Mouse (Mus musculus): ENCODE measurements around the gene Stoml3.

The Stoml3 gene

GRCm38 (mm10) chr3:53488353-53488752 lies at the start of gene Stoml3:
TSS of gene Stoml3 (plus strand) at chr3:53488653.
- DNase-seq: no peak

- DNase-seq: no peak
Observed at GRCm38 (mm10) chr3:53445540-53445939, 42.9 kb upstream of the Stoml3 start.

- DNase-seq: no peak
Observed at GRCm38 (mm10) chr3:53446801-53447200, 41.7 kb upstream of the Stoml3 start.

- peak in 1 of 2 experiments; percentile 59 for DNase-seq
Observed at GRCm38 (mm10) chr3:53448208-53448607, 40.2 kb upstream of the Stoml3 start.

- no peak for DNase-seq
Observed at GRCm38 (mm10) chr3:53450666-53451065, 37.8 kb upstream of the Stoml3 start.

- DNase-seq: no peak
Observed at GRCm38 (mm10) chr3:53452351-53452750, 36.1 kb upstream of the Stoml3 start.

GRCm38 (mm10) chr3:53453346-53453745 lies 35.1 kb upstream of the Stoml3 start:
- no peak for DNase-seq

- DNase-seq: no peak
Observed at GRCm38 (mm10) chr3:53454005-53454404, 34.4 kb upstream of the Stoml3 start.

- no peak for DNase-seq
Observed at GRCm38 (mm10) chr3:53454561-53454960, 33.9 kb upstream of the Stoml3 start.

GRCm38 (mm10) chr3:53454984-53455383 lies 33.5 kb upstream of the Stoml3 start:
- no peak for DNase-seq

GRCm38 (mm10) chr3:53457750-53458149 lies 30.7 kb upstream of the Stoml3 start:
- no peak for DNase-seq

- no peak for DNase-seq
Observed at GRCm38 (mm10) chr3:53460106-53460505, 28.3 kb upstream of the Stoml3 start.

- no peak for DNase-seq
Observed at GRCm38 (mm10) chr3:53462701-53463045, 25.8 kb upstream of the Stoml3 start.

GRCm38 (mm10) chr3:53463046-53463764 lies 25.2 kb upstream of the Stoml3 start, which contains the start of the genes Nhlrc3 and Proser1:
TSS of gene Nhlrc3 (minus strand) at chr3:53463332.
TSS of gene Proser1 (plus strand) at chr3:53463666.
- DNase-seq: peak; percentile 97 to 98

- no peak for DNase-seq
Observed at GRCm38 (mm10) chr3:53463765-53464114, 24.7 kb upstream of the Stoml3 start.

GRCm38 (mm10) chr3:53464146-53464698 lies 24.2 kb upstream of the Stoml3 start:
- no peak for DNase-seq

- no peak for DNase-seq
Observed at GRCm38 (mm10) chr3:53465330-53465729, 23.1 kb upstream of the Stoml3 start.

GRCm38 (mm10) chr3:53466481-53466880 lies 22.0 kb upstream of the Stoml3 start:
- DNase-seq: no peak

GRCm38 (mm10) chr3:53467356-53467755 lies 21.1 kb upstream of the Stoml3 start:
- no peak for DNase-seq

- DNase-seq: peak in 1 of 2 experiments; percentile 36
Observed at GRCm38 (mm10) chr3:53469650-53470049, 18.8 kb upstream of the Stoml3 start.

- no peak for DNase-seq
Observed at GRCm38 (mm10) chr3:53472061-53472460, 16.4 kb upstream of the Stoml3 start.

- DNase-seq: no peak
Observed at GRCm38 (mm10) chr3:53474179-53474578, 14.3 kb upstream of the Stoml3 start.

GRCm38 (mm10) chr3:53475889-53476288 lies 12.6 kb upstream of the Stoml3 start:
- DNase-seq: peak in 1 of 2 experiments; percentile 70

GRCm38 (mm10) chr3:53477468-53477867 lies 11.0 kb upstream of the Stoml3 start:
- peak; percentile 86 to 89 for DNase-seq

All from kidney, postnatal 25 days (tissue).